Mouse (Mus musculus): ENCODE results near the gene Rreb1.

DNA sequence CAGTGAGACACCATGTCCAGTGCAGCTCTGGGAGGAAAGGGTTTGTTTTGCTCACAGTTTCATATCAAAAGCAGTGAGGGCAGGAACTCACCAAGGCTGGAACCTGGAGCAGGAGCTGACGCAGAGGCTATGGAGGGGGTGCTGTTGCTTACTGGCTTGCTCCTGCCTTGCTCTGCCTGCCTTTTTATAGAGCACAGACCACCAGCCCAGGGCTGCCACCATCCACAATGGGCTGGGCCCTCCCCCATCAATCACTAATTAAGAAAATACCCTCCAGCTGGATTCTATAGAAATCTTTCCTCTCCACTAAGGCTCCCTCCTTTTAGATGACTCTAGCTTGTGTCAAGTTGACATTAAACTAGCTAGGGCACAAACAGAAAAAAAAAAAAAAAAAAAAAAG is 8.4 kb upstream of the Rreb1 start:
- TF ChIP-seq POLR2A (IDR thresholded peaks at IDR 0.05; ENCODE audit: control insufficient read depth in 1 of 2, insufficient read depth in 1 of 2, low read depth in 1 of 2, low read length in 2 of 2, poor library complexity in 1 of 2) = no peak
- TF ChIP-seq MXI1 (IDR thresholded peaks at IDR 0.05; ENCODE audit: low read depth, low read length) = no peak
- no peak for TF ChIP-seq BHLHE40 (IDR thresholded peaks at IDR 0.05; ENCODE audit: borderline replicate concordance, low read depth, low read length)
- TF ChIP-seq ELF1 (IDR thresholded peaks at IDR 0.05; ENCODE audit: low read depth, low read length) = no peak
- no peak for TF ChIP-seq NELFE (IDR thresholded peaks at IDR 0.05; ENCODE audit: low read depth, low read length)
- no peak for TF ChIP-seq EP300 (IDR thresholded peaks at IDR 0.05; ENCODE audit: low read depth in 1 of 2, low read length in 2 of 2)
- no peak for TF ChIP-seq GATA1 (IDR thresholded peaks at IDR 0.05; ENCODE audit: low read depth, low read length)
- no peak for TF ChIP-seq ZMIZ1 (IDR thresholded peaks at IDR 0.05; ENCODE audit: low read depth, low read length)
- TF ChIP-seq NRF1 (IDR thresholded peaks at IDR 0.05; ENCODE audit: insufficient read depth, low read depth, low read length, poor library complexity, severe bottlenecking) = no peak
- TF ChIP-seq CTCF (IDR thresholded peaks at IDR 0.05 in 2 of 3, conservative IDR thresholded peaks at IDR 0.05 in 1 of 3; ENCODE audit: control insufficient read depth in 1 of 3, insufficient read depth in 1 of 3, low read depth in 2 of 3, low read length in 3 of 3, poor library complexity in 1 of 3, severe bottlenecking in 1 of 3) = no peak
- TF ChIP-seq JUND (IDR thresholded peaks at IDR 0.05; ENCODE audit: low read depth, low read length) = no peak
- TF ChIP-seq MAX (IDR thresholded peaks at IDR 0.05; ENCODE audit: low read length) = no peak
- no peak for TF ChIP-seq MYC (IDR thresholded peaks at IDR 0.05; ENCODE audit: low read depth, low read length)
- TF ChIP-seq ZKSCAN1 (IDR thresholded peaks at IDR 0.05; ENCODE audit: low read depth, low read length) = no peak
